Mouse (Mus musculus) G1E (cell line): ENCODE results near the gene Treml4.

Source experiments
- CTCF ChIP-seq: IDR thresholded peaks from 2 replicates; pipeline ENCODE4 v1.5.1; 2012; ENCODE audit warnings: low read depth, low read length, inconsistent platforms, mixed read lengths
- TAL1 ChIP-seq: conservative IDR thresholded peaks from 2 replicates; pipeline ENCODE4 v1.6.1; 2012; ENCODE audit warnings: low read depth, low read length, inconsistent platforms, mixed read lengths

DNA sequence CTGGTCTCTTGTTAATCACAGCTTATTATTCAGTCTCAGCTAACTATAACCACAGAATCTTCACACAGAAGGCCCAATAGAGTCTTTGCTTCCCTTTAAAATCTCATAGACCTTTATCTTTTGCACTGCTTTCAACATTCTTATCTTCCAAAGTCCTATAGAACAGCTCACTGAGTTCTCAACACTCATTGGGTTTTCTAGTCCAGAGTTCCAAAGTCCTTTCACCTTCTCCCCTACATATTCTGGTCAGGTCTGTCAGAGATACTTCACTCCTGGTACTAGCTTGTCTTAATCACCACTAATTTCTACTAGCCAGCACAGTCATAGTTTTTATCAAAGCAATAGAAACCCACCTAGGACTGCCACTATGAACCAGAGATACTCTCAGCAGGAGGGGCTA lies 7.5 kb upstream of the Treml4 start:
- TF ChIP-seq CTCF (no peak), TAL1 (no peak)
